Mouse (Mus musculus): ENCODE data around the gene Hsd11b1. TPM values are rescaled to one million over a fixed set of nuclear protein-coding genes. Genes with fewer than 3 reads are reported as not detected.
"Not testable (repeated sequence)": the region's sequence is repeated elsewhere in the genome, so short reads cannot be mapped to it uniquely, and the experiment has no call there.

Hsd11b1 gene
- polyA plus RNA-seq, 1 experiment from 2014 or later = not detected

DNA sequence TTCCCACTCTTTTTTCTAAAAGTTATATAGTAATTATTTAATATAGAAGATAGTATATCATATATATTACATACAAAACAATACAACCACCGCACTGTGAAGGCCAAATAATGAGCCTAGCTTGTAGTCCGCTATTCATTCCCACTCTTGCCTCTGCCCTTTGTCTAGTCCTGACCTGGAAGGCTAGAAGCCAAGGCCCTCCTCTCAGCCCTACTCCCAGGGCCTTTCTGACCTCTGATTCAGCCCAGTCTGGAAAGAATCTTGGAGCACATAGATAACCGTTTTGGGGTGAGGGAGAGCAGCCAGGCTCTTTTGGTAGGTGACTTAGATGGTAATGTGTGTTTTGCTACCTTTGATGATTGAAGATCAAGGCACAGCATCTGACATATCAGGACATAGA is 30.1 kb upstream of the Hsd11b1 start:
- H3K4me2 ChIP-seq (replicated peaks) = no peak overlapping the region
- H3K27me3 ChIP-seq (replicated peaks) = no peaks in the 10 kb centered on the region
- H3K9me3 ChIP-seq = no peaks in the 10 kb centered on the region
- no peak overlapping the region for H3K4me3 ChIP-seq
- ATAC-seq (ENCODE audit: low FRiP score, low read depth) = no peak
- no peaks in the 10 kb centered on the region for H3K4me1 ChIP-seq
- H3K27ac ChIP-seq = no peak overlapping the region
- H3K9ac ChIP-seq = no peak overlapping the region
- WGBS = 76% methylated on average over 3 of the region's 3 CpGs
- H3K36me3 ChIP-seq = no peaks in the 10 kb centered on the region

DNA sequence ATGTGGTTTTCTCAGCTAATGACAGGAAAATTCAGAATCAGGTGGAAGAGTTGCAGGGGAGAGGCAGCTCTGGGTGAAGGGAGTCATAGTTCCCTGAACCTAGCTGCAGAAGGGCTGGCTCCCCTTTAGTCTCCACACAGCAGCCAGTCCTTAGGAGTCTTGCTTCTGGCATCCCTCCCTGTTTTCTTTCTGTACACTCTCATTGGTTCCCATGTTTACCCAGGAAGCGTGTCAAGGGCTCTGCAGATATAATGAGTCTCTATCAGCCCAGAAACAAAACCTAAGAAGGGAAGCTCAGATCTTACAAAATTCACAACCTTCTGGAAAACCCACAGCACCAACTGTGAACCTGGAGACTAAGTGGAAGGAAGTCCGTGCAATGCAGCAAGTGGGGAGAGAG is 29.2 kb upstream of the Hsd11b1 start:
- no peaks in the 10 kb centered on the region for H3K27me3 ChIP-seq (replicated peaks)
- no peak overlapping the region for H3K9ac ChIP-seq
- no peak for ATAC-seq (ENCODE audit: low FRiP score, low read depth)
- no peaks in the 10 kb centered on the region for H3K36me3 ChIP-seq
- no peak overlapping the region for H3K4me2 ChIP-seq (replicated peaks)
- 67% methylated on average over 2 of the region's 2 CpGs for WGBS
- H3K4me3 ChIP-seq = no peak overlapping the region
- H3K4me1 ChIP-seq = no peaks in the 10 kb centered on the region
- H3K27ac ChIP-seq = no peak overlapping the region
- H3K9me3 ChIP-seq = no peaks in the 10 kb centered on the region

DNA sequence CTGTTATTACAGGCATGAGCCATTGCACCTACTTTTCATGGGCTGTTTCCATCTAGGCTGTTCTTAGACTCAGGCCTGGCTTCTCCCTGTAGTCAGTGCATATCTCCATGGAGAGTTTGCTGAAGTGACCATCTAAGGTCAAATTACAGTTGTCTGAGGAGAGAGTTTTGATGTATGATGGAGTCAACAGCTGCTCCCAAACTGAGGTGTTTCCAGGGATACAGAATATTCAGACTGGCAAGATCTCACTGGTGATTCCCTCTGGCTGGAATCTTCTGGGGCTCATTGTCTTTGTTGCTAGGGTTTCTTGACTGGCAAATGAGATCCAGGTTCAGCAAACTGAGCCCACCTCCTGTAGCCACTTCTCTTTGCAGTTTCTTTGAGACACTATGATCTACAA is 26.8 kb upstream of the Hsd11b1 start:
- no peak overlapping the region for H3K27ac ChIP-seq
- H3K4me2 ChIP-seq (replicated peaks) = no peak overlapping the region
- no peak overlapping the region for H3K4me3 ChIP-seq
- no peak for ATAC-seq (ENCODE audit: low FRiP score, low read depth)
- H3K4me1 ChIP-seq = no peaks in the 10 kb centered on the region
- H3K27me3 ChIP-seq (replicated peaks) = no peaks in the 10 kb centered on the region
- no peaks in the 10 kb centered on the region for H3K36me3 ChIP-seq
- no peaks in the 10 kb centered on the region for H3K9me3 ChIP-seq
- no peak overlapping the region for H3K9ac ChIP-seq

DNA sequence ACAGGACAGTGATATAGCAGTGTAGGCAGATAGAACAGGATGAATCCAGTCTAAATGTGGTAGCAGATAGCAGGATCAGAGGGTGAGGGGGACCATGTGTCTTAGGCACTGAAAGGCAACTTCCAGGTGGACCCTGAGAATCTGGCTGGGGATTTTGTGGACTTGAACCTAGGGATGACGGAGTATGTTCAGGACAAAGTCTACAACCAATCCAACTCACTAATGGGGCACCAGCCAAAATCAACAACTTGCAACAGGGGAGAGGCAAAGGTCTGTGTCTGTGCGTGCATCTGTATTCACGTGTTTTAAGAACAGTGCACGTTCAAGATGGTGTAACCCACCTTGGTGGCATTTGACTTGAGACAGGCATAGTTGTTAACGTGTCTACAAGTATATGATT is 26.0 kb upstream of the Hsd11b1 start:
- H3K9ac ChIP-seq = no peak overlapping the region
- H3K27ac ChIP-seq = no peak overlapping the region
- WGBS = 92% methylated on average over 5 of the region's 5 CpGs
- no peak overlapping the region for H3K4me2 ChIP-seq (replicated peaks)
- no peaks in the 10 kb centered on the region for H3K9me3 ChIP-seq
- no peaks in the 10 kb centered on the region for H3K4me1 ChIP-seq
- ATAC-seq (ENCODE audit: low FRiP score, low read depth) = no peak
- no peak overlapping the region for H3K4me3 ChIP-seq
- H3K27me3 ChIP-seq (replicated peaks) = no peaks in the 10 kb centered on the region
- no peaks in the 10 kb centered on the region for H3K36me3 ChIP-seq

DNA sequence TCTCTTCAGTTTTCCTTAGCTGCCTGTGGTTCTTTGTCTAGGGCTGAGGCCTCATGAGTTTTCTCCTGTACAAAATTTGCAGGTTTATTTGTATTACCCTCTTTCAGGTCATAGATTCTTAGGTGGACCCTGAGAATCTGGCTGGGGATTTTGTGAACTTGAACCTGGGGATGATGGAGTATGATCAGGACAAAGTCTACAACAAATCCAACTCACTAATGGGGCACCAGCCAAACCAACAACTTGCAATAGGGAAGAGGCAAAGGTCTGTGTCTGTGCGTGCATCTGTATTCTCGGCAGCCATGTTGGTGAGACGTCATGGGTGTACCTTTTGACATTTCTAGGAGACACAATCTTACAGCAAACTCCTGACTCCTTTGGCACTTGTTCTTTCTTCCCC is 25.2 kb upstream of the Hsd11b1 start:
- H3K4me2 ChIP-seq (replicated peaks) = no peak overlapping the region
- no peak for ATAC-seq (ENCODE audit: low FRiP score, low read depth)
- 93% methylated on average over 3 of the region's 3 CpGs for WGBS
- H3K36me3 ChIP-seq = no peaks in the 10 kb centered on the region
- H3K27me3 ChIP-seq (replicated peaks) = no peaks in the 10 kb centered on the region
- H3K4me3 ChIP-seq = no peak overlapping the region
- H3K27ac ChIP-seq = no peak overlapping the region
- H3K9ac ChIP-seq = no peak overlapping the region
- H3K4me1 ChIP-seq = no peaks in the 10 kb centered on the region
- no peaks in the 10 kb centered on the region for H3K9me3 ChIP-seq

DNA sequence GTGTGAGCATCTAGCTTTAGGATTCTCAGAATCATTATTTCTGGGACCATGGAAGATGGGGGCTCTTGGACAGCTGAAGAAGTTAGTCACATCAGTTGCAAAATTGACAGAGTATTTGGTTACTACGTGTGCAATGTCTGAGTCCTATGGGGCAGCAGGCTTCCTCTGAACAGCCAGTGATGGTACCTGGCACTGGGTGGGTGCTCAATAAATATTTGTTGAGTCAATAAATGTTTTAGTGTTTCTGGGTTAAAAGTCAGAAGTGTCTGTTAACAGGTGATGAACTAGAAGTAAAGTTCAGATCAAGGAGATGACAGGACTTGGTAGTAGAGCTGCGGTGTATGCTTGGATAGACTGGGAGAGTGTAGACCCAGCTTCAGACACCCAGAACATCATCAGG is 23.7 kb upstream of the Hsd11b1 start:
- WGBS = 87% methylated on average over 2 of the region's 2 CpGs
- ATAC-seq (ENCODE audit: low FRiP score, low read depth) = no peak

DNA sequence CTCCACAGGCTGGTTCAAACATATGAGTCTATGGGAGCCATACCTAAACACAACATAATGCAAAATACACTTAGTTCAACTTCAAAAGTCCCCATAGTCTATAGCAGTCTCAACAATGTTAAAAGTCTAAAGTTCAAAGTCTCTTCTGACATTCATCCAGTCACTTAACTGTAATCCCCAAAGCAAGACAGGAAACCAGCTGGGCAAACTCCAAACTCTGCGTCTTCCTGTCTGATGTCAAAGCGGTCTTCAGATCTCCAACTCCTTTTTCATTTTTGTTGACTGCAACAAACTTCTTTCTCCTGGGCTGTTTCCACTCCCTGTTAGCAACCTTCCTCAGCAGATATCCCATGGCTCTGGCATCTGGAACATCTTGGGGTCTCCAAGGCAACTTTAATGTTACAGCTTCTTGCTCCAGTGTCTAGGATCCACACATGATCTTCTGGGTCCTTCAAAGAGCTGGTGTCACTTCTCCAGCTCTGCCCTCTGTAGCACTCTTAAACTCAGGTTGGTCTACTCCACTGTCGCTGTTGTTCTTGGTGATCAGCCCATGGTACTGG is 22.0 kb upstream of the Hsd11b1 start:
- not testable (repeated sequence) for H3K27me3 ChIP-seq (replicated peaks); H3K4me2 ChIP-seq (replicated peaks); H3K36me3 ChIP-seq; H3K4me1 ChIP-seq; ATAC-seq (ENCODE audit: low FRiP score, low read depth); H3K4me3 ChIP-seq; H3K27ac ChIP-seq; H3K9ac ChIP-seq; H3K9me3 ChIP-seq
- WGBS = 94% methylated on average over 3 of the region's 3 CpGs

More for the DNA sequence above, 23.7 kb upstream of the Hsd11b1 start:
- Histone ChIP-seq H3K4me3 (no peak overlapping the region), H3K27ac (no peak overlapping the region), H3K27me3 (replicated peaks) (no peaks in the 10 kb centered on the region), H3K9ac (no peak overlapping the region), H3K4me1 (no peaks in the 10 kb centered on the region), H3K4me2 (replicated peaks) (no peak overlapping the region), H3K9me3 (no peaks in the 10 kb centered on the region), H3K36me3 (no peaks in the 10 kb centered on the region)

DNA sequence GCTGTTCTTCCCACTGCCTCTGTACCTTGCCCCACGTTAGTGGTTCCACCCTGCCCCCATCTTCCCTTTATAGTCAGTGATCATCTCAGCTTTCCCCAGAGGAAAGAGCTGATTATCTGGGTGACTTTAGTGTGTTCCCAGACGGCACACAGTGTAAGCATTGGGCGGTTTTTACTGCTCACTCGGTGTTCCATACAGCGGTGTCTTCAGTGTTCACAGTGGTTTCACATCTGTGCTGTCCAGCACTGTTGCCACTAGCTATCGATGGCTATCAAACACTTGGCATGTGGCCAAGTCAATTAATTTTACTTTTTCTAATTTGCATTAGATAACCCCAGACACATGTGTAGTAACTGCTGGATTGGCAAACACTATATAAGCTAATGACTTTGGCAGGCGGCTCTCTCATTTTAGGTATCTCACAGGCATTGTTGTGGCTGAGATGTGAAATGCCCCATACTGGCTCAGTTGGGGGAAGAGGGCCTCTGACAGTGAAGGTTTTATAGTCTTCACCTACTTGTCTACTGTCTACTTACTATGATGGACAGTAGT is 20.4 kb upstream of the Hsd11b1 start:
- H3K4me2 ChIP-seq (replicated peaks) = no peak overlapping the region
- H3K27me3 ChIP-seq (replicated peaks) = no peaks in the 10 kb centered on the region
- no peaks in the 10 kb centered on the region for H3K36me3 ChIP-seq
- H3K9me3 ChIP-seq = no peaks in the 10 kb centered on the region
- no peak overlapping the region for H3K9ac ChIP-seq
- H3K27ac ChIP-seq = no peak overlapping the region
- ATAC-seq (ENCODE audit: low FRiP score, low read depth) = no peak
- H3K4me3 ChIP-seq = no peak overlapping the region
- WGBS = 69% methylated on average over 7 of the region's 7 CpGs
- H3K4me1 ChIP-seq = no peaks in the 10 kb centered on the region

DNA sequence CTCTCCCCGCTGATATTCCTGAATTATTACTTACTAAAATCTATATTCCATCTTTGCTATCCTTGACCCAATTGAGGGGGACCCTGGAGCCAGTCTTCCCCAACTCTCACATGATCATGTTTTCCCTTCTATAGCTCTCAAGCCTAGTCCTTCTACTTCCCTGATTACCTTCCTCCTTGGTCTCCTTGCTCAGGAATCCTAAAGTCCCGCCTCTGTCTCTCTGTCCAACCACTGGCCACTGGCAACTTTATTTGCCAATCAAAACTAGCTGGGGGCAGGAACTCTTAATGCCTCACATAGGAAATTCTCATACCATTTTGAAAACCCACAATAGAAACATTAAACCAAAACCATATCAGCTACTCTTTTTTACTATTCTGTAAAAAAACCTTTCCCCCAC is 17.5 kb upstream of the Hsd11b1 start:
- Histone ChIP-seq H3K4me2 (replicated peaks) (no peak overlapping the region), H3K4me1 (no peaks in the 10 kb centered on the region), H3K36me3 (no peaks in the 10 kb centered on the region), H3K9ac (no peak overlapping the region), H3K9me3 (no peaks in the 10 kb centered on the region), H3K4me3 (no peak overlapping the region), H3K27ac (no peak overlapping the region), H3K27me3 (replicated peaks) (no peaks in the 10 kb centered on the region)
- ATAC-seq (ENCODE audit: low FRiP score, low read depth) = no peak
- WGBS = 92% methylated on average over 2 of the region's 2 CpGs

DNA sequence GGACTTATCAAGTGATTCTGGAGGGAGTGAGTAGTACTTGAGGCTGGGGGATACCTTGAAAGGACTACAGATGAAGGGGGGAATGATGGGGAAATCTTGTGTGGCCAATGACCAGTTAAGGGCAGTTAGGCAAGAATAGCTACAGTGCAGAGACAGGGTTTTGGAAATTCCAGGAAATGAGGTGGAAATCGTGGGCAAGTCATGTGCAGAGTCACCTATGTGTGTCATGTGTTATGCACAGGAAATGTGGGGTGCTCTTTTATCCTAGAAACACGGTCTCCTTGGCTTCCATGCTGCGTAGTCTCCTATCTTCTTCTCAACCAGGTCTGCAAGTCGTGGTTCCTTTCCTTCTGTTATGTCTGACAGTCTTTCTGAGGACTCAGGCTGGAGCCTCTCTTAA is 15.6 kb upstream of the Hsd11b1 start:
- no peak overlapping the region for H3K4me3 ChIP-seq
- H3K4me1 ChIP-seq = no peaks in the 10 kb centered on the region
- ATAC-seq (ENCODE audit: low FRiP score, low read depth) = no peak
- H3K9me3 ChIP-seq = no peaks in the 10 kb centered on the region
- H3K27me3 ChIP-seq (replicated peaks) = no peaks in the 10 kb centered on the region
- H3K9ac ChIP-seq = no peak overlapping the region
- no peaks in the 10 kb centered on the region for H3K36me3 ChIP-seq
- no peak overlapping the region for H3K4me2 ChIP-seq (replicated peaks)
- 85% methylated on average over 4 of the region's 4 CpGs for WGBS
- no peak overlapping the region for H3K27ac ChIP-seq

DNA sequence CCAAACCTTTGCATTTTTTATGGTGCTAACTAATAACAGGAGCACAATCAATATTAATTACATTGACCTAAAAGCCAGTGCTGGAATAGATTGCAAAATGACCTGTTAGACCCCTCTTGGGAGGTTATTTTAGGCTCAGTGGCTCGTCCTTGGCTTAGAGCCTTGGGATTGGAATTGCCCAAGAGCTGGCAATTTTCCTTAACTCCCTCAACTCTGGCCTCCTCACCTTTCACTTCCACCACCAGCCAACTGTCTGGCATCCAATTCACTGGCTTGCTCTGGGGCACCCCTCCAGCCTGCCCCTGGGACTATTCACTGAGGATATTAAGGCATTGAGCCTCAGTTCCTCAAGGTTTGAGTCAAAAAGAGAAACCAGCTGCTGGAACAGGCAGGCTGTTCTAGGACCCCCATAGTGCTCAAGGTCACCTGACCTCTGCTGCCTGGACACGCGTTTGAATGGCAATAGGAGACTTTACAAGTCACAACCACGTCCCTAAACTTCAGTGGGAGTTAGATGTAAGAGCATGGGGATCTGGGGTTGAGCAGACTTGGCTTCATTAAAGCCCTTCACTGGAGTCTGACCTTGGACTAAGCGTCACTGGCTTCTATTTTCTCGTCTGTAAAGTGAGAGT is 14.7 kb upstream of the Hsd11b1 start:
- no peak overlapping the region for H3K4me2 ChIP-seq (replicated peaks)
- no peak for ATAC-seq (ENCODE audit: low FRiP score, low read depth)
- 37% methylated on average over 6 of the region's 6 CpGs for WGBS

DNA sequence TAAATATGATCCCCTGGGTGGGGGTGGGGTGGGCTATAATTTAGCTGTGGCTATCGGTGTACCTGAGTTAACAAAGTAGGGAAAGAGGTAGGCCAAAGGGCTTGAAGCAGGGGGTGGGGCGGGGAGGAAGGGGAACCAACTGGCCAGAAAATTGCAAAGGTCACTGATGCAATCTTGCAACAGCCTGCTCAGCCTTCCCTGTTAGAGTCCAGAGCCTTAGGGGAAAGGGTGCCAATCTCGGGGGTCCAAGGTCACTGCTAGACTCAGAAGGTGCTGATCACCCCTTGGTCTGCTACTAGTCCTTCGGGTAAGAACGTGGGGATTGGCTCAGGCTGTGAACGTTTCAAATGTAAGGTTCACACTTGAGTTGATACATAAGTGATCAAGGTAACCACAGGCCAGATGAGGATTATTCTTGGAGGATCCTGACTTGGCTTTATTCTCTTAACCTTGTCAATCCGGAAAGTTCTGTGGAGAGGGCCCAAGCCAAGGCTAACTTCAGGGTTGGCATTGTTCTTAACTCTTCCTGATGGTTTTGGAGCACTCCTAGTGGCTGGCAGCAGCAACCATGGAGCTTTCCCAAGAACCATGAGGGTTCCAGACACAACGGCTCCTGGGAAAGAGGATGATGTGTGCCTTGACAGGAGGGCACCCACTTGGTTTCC is 10.7 kb upstream of the Hsd11b1 start:
- H3K36me3 ChIP-seq = no peaks in the 10 kb centered on the region
- H3K4me3 ChIP-seq = no peak overlapping the region
- no peaks in the 10 kb centered on the region for H3K27me3 ChIP-seq (replicated peaks)
- no peaks in the 10 kb centered on the region for H3K9me3 ChIP-seq
- H3K4me2 ChIP-seq (replicated peaks) = no peak overlapping the region
- H3K4me1 ChIP-seq = peaks cover 19% of the 10 kb centered on the region
- no peak overlapping the region for H3K9ac ChIP-seq
- 86% methylated on average over 8 of the region's 8 CpGs for WGBS
- no peak for ATAC-seq (ENCODE audit: low FRiP score, low read depth)
- H3K27ac ChIP-seq = no peak overlapping the region

More for the DNA sequence above, 14.7 kb upstream of the Hsd11b1 start:
- Histone ChIP-seq H3K9ac (no peak overlapping the region), H3K4me3 (no peak overlapping the region), H3K9me3 (no peaks in the 10 kb centered on the region), H3K27ac (no peak overlapping the region), H3K36me3 (no peaks in the 10 kb centered on the region), H3K4me1 (no peaks in the 10 kb centered on the region), H3K27me3 (replicated peaks) (no peaks in the 10 kb centered on the region)
